Mouse (Mus musculus) kidney, postnatal 0 days (tissue): Measurements from ENCODE around the gene Eif4ebp2. TPM values are rescaled to one million over a fixed set of nuclear protein-coding genes. Genes with fewer than 3 reads are reported as not detected.

Experiments
- ATAC-seq: fragments of 200-750 bp; cut with Nextera tagmentation; replicated peaks from 2 replicates; pipeline ENCODE4 v1.8.0; 2017; ENCODE audit warnings: low read depth, moderate number of reproducible peaks, moderate TSS enrichment, moderate library complexity; ENCODE audit not compliant: low FRiP score
- DNase-seq: peaks from one replicate; pipeline ENCODE4 v3.0.0-alpha.2; 2016; ENCODE audit warnings: low spot score
- H3K27ac ChIP-seq: fragments of 300-500 bp; sonication (generic); 2 replicates; pipeline ENCODE4 v1.5.1; 2014; ENCODE audit warnings: mild to moderate bottlenecking
- H3K27me3 ChIP-seq: fragments of 300-500 bp; sonication (generic); 2 replicates; pipeline ENCODE4 v1.6.1; 2014; ENCODE audit warnings: low read length, mixed read lengths; ENCODE audit not compliant: insufficient read depth
- H3K36me3 ChIP-seq: fragments of 300-500 bp; sonication (generic); 2 replicates; pipeline ENCODE4 v1.6.1; 2014; ENCODE audit warnings: low read length, mixed read lengths; ENCODE audit not compliant: insufficient read depth
- H3K4me1 ChIP-seq: fragments of 300-500 bp; sonication (generic); replicated peaks from 2 replicates; pipeline ENCODE4 v1.6.1; 2014; ENCODE audit warnings: antibody characterized with exemption, low read length, mixed read lengths; ENCODE audit not compliant: insufficient read depth
- H3K4me2 ChIP-seq: fragments of 300-500 bp; sonication (generic); 2 replicates; pipeline ENCODE4 v1.6.1; 2014; ENCODE audit warnings: mild to moderate bottlenecking, low read length, moderate library complexity, mixed read lengths
- H3K4me3 ChIP-seq: fragments of 300-500 bp; sonication (generic); replicated peaks from 2 replicates; pipeline ENCODE4 v1.5.1; 2014; ENCODE audit warnings: low read depth, low read length
- H3K9ac ChIP-seq: fragments of 300-500 bp; sonication (generic); 2 replicates; pipeline ENCODE4 v1.6.1; 2014; ENCODE audit warnings: low read depth, low read length
- H3K9me3 ChIP-seq: fragments of 300-500 bp; sonication (generic); replicated peaks from 2 replicates; pipeline ENCODE4 v1.6.1; 2016; ENCODE audit warnings: low read length, inconsistent platforms, mixed read lengths
- CTCF ChIP-seq: IDR thresholded peaks from 2 replicates; pipeline ENCODE4 v1.5.1; 2016; ENCODE audit warnings: antibody characterized with exemption, low read depth, mild to moderate bottlenecking, moderate library complexity
- WGBS: fragments of 180-500 bp; shearing (Covaris S2); extraction: QIAGEN DNeasy Blood & Tissue Kit; methylation state at CpG from one replicate; pipeline ENCODE4 v1.1.7; 2014; 5-methylcytosine and 5-hydroxymethylcytosine counted together
- polyA plus RNA-seq: library from polyadenylated mRNA; unstranded; fragments of >200 nt; fragmentation: Nextera tagmentation; extraction: Ambion mirVana; gene quantifications from 2 replicates; pipeline ENCODE4 v1.2.1, GENCODE M21; 2015

Gene Eif4ebp2
- 72.2 and 75.0 TPM in 2 replicates for polyA plus RNA-seq

GRCm38 (mm10) chr10:61452645-61453044 lies at the start of gene Eif4ebp2:
TSS of gene Eif4ebp2 (minus strand) at chr10:61452661.
- WGBS: under 1% methylated on average over 33 of the region's 36 CpGs

GRCm38 (mm10) chr10:61500756-61501155 lies 48.3 kb upstream of the Eif4ebp2 start:
- ATAC-seq: no peak
- no peak for TF ChIP-seq CTCF
- Histone ChIP-seq H3K9ac (no peak overlapping the region), H3K27me3 (no peaks in the 10 kb centered on the region), H3K4me1 (0 out of 2 replicates have a peak, but pooled peaks cover 6% of the 10 kb centered on the region), H3K36me3 (no peaks in the 10 kb centered on the region), H3K27ac (no peak overlapping the region), H3K4me2 (no peak overlapping the region), H3K9me3 (no peaks in the 10 kb centered on the region), H3K4me3 (no peak overlapping the region)
- 82% methylated on average over 7 of the region's 7 CpGs for WGBS
- no peak for DNase-seq

More at GRCm38 (mm10) chr10:61452645-61453044, at the start of gene Eif4ebp2:
- peak within 1 kb of the TSS; percentile 97 for H3K4me3 ChIP-seq
- DNase-seq: peak; percentile 100
- H3K27me3 ChIP-seq: no peaks in the 10 kb centered on the region
- peak within 1 kb of the TSS; percentile 90 for H3K27ac ChIP-seq
- peak; percentile 98 for ATAC-seq
- peaks cover 9% of the 10 kb centered on the region; the same call in 1 of the 2 replicates for H3K4me1 ChIP-seq
- peak within 1 kb of the TSS; percentile 93 for H3K9ac ChIP-seq
- no peak for TF ChIP-seq CTCF
- no peaks in the 10 kb centered on the region for H3K9me3 ChIP-seq
- no peaks in the 10 kb centered on the region for H3K36me3 ChIP-seq
- peak within 1 kb of the TSS; percentile 78 for H3K4me2 ChIP-seq

- Histone ChIP-seq H3K9ac (no peak overlapping the region), H3K4me1 (0 out of 2 replicates have a peak, but pooled peaks cover 14% of the 10 kb centered on the region), H3K9me3 (no peaks in the 10 kb centered on the region), H3K27ac (no peak overlapping the region), H3K4me3 (no peak overlapping the region), H3K36me3 (no peaks in the 10 kb centered on the region), H3K27me3 (no peaks in the 10 kb centered on the region), H3K4me2 (no peak overlapping the region)
- DNase-seq (no peak), ATAC-seq (no peak)
- no peak for TF ChIP-seq CTCF
- WGBS: 69% methylated on average over 20 of the region's 20 CpGs
Observed at GRCm38 (mm10) chr10:61499505-61500466, 47.3 kb upstream of the Eif4ebp2 start.

GRCm38 (mm10) chr10:61496231-61496630 lies 43.8 kb upstream of the Eif4ebp2 start:
- ATAC-seq (no peak), DNase-seq (no peak)
- H3K9me3 ChIP-seq: no peaks in the 10 kb centered on the region
- no peak overlapping the region for H3K9ac ChIP-seq
- no peaks in the 10 kb centered on the region for H3K27me3 ChIP-seq
- H3K27ac ChIP-seq: peak overlapping the region; percentile 60; the same call in 1 of the 2 replicates
- 33% methylated on average over 9 of the region's 9 CpGs for WGBS
- H3K4me1 ChIP-seq: peaks cover 17% of the 10 kb centered on the region; the same call in 1 of the 2 replicates
- TF ChIP-seq CTCF: no peak
- no peaks in the 10 kb centered on the region for H3K36me3 ChIP-seq
- no peak overlapping the region for H3K4me2 ChIP-seq
- H3K4me3 ChIP-seq: no peak overlapping the region

- Histone ChIP-seq H3K36me3 (no peaks in the 10 kb centered on the region), H3K9ac (no peak overlapping the region), H3K4me3 (no peak overlapping the region), H3K27me3 (no peaks in the 10 kb centered on the region), H3K27ac (peak overlapping the region; percentile 60), H3K4me2 (no peak overlapping the region), H3K4me1 (peaks cover 17% of the 10 kb centered on the region; the same call in 1 of the 2 replicates), H3K9me3 (no peaks in the 10 kb centered on the region)
- 38% methylated on average over 4 of the region's 4 CpGs for WGBS
- DNase-seq (peak; percentile 76), ATAC-seq (peak; percentile 23; the same call in 1 of the 2 replicates)
- TF ChIP-seq CTCF: no peak
Observed at GRCm38 (mm10) chr10:61495461-61495860, 43.0 kb upstream of the Eif4ebp2 start.

- no peak overlapping the region for H3K4me2 ChIP-seq
- peaks cover 17% of the 10 kb centered on the region; the same call in 1 of the 2 replicates for H3K4me1 ChIP-seq
- H3K9ac ChIP-seq: no peak overlapping the region
- ATAC-seq (peak; percentile 66), DNase-seq (peak; percentile 91)
- WGBS: 18% methylated on average over 11 of the region's 11 CpGs
- no peaks in the 10 kb centered on the region for H3K36me3 ChIP-seq
- TF ChIP-seq CTCF: peak; percentile 96
- no peak overlapping the region for H3K27ac ChIP-seq
- no peak overlapping the region for H3K4me3 ChIP-seq
- H3K9me3 ChIP-seq: no peaks in the 10 kb centered on the region
- H3K27me3 ChIP-seq: no peaks in the 10 kb centered on the region
Observed at GRCm38 (mm10) chr10:61492040-61492439, 39.6 kb upstream of the Eif4ebp2 start.
